Mouse (Mus musculus) cerebral cortex, adult 2 months (tissue): ENCODE results near the gene Fam83f.

ENCODE experiments used
- WGBS: fragments of 180-500 bp; shearing (Covaris S2); methylation state at CpG from one replicate; pipeline ENCODE4 v1.1.7; 2018; 5-methylcytosine and 5-hydroxymethylcytosine counted together

The Fam83f gene

DNA sequence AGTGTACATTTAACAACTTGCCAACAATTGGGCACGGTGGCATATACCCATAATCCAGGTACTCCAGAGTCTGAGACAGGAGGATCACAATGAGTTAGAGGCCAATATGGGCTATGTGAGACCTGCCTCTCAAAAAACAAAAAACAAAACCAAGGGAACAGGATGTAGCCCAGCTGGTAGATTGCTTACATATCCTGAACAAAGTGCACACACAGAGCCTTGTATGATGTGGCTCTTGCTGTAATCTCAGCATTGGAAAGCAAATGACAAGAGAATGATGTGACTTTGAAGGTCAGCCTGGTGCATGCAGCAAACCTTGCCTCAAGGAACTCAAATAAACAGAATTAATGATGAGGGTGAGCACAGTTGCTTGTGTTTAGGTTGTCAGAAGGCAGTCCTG, 70.2 kb downstream of the Fam83f start:
- WGBS = 86% methylated on average over 1 of the region's 1 CpGs

DNA sequence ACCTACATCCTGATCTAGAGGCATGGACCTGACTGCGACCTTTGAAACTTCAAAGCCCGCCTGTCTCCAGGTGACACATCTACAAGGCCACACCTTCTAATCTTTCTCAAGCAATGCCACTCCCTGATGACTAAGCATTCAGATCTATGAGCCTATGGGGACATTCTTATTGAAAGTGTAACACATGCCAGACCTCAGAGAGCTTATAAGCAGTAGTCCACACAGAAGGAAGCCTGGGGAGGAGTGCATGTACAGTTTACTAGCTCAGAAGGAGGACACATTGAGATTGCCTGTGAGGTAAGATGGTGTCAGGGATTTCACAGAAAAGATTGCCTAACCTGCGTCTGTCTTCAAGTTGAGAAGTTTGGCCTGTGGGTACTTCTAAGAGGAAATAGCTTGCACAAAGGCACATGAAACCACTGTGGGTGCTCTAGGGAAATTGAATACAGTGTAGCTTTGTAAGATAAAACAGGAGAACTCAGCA, 71.4 kb downstream of the Fam83f start:
- 95% methylated on average over 3 of the region's 3 CpGs for WGBS

DNA sequence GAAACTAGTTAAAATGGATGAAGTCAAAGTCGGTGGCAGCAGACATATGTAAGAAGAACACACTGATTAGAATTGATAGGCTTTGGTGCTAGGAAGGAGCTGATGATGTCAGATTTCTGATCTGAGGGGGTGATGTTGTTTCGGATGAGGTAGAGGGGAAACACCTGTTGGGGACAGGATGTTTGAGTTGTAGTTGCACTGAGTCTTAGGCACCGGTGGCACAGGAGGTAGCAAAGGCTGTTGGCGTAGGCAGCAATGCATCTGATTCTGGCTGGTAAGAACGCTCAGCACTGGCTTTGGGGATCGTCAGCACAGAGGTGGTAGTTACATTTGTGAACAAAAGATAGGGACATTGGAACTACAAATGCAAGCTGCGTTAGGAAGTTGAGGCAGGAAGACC, 72.0 kb downstream of the Fam83f start:
- 85% methylated on average over 7 of the region's 7 CpGs for WGBS

DNA sequence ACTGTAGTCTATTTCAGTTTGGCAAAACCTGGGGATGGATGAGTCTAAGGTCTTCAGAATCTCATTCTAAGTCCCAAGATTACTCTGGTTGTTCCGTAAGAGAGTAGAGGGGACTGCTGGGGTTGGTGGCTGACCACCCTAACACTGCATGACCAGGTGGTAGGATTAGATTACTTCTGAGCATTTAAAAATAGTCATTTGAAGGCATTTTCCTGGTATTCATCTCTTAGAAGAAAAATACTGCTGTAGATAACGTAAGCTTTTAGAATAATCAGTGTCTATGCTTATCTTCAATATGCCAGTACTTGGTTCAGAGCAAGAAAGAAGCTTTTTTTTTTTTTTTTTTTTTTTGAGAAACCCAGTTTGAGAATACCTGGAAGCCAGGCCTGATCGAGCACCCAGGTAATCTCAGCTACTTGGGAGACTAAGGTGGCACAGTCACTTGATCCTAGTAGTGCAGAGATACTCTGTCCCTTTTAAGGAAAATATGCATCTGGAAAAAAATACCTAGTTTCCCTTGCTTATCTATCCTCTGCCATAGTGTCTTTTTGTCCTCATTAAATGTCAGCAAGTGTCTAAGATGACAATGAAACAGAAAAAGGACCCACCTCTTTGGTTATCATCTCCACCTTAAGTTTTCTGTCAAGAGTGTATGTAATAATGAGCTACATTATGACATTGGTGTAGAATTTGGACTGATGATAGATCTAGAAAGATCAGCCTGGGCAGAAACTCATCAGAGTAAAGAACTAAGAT, 73.2 kb downstream of the Fam83f start:
- 91% methylated on average over 3 of the region's 3 CpGs for WGBS

DNA sequence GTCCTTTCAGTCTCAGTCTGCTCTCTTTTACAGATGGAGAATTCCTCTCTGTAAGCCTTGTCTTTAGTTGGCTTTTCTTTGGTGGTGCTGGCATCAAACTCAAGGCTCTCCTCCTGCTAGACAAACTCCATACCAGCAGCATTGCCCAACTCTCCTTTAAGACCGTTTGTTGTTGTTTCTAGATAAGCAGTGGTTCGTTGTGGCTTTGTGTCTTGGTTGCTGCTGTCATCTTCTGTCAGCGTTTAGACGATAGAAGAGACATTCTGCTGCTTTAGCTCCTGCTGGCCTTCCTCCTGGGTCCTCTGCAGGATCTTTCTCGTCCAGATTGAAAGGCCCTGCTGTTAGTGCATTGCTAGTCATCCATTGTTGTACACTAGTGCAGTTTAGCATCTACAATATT, 77.3 kb downstream of the Fam83f start:
- WGBS = 72% methylated on average over 5 of the region's 5 CpGs
